Mouse (Mus musculus) hindbrain, embryonic 15.5 days (tissue): Measurements from ENCODE around the gene Fgf3. TPM values are rescaled to one million over a fixed set of nuclear protein-coding genes. Genes with fewer than 3 reads are reported as not detected.
"Not testable (repeated sequence)": the region's sequence is repeated elsewhere in the genome, so short reads cannot be mapped to it uniquely, and the experiment has no call there.

ENCODE experiments used
- ATAC-seq: fragments of 200-750 bp; cut with Nextera tagmentation; 2 replicates; pipeline ENCODE4 v1.8.0; 2017; ENCODE audit warnings: low read depth, moderate number of reproducible peaks, moderate TSS enrichment; ENCODE audit not compliant: low FRiP score
- H3K27ac ChIP-seq: fragments of 300-500 bp; sonication (generic); replicated peaks from 2 replicates; pipeline ENCODE4 v1.5.1; 2015; ENCODE audit warnings: mild to moderate bottlenecking, inconsistent platforms
- H3K27me3 ChIP-seq: fragments of 300-500 bp; sonication (generic); 2 replicates; pipeline ENCODE4 v1.6.1; 2015; ENCODE audit warnings: control low read depth, inconsistent platforms
- H3K36me3 ChIP-seq: fragments of 300-500 bp; sonication (generic); 2 replicates; pipeline ENCODE4 v1.6.1; 2015; ENCODE audit warnings: control low read depth, inconsistent platforms
- H3K4me1 ChIP-seq: fragments of 300-500 bp; sonication (generic); replicated peaks from 2 replicates; pipeline ENCODE4 v1.6.1; 2015; ENCODE audit warnings: control low read depth, inconsistent platforms
- H3K4me2 ChIP-seq: fragments of 300-500 bp; sonication (generic); 2 replicates; pipeline ENCODE4 v1.6.1; 2015; ENCODE audit warnings: moderate library complexity, mild to moderate bottlenecking, inconsistent platforms
- H3K4me3 ChIP-seq: fragments of 300-500 bp; sonication (generic); 2 replicates; pipeline ENCODE4 v1.5.1; 2015; ENCODE audit warnings: mild to moderate bottlenecking, inconsistent platforms
- H3K9ac ChIP-seq: fragments of 300-500 bp; sonication (generic); 2 replicates; pipeline ENCODE4 v1.6.1; 2015; ENCODE audit warnings: inconsistent platforms
- H3K9me3 ChIP-seq: fragments of 300-500 bp; sonication (generic); 2 replicates; pipeline ENCODE4 v1.6.1; 2016; ENCODE audit warnings: control low read depth, inconsistent platforms
- WGBS: fragments of 180-500 bp; shearing (Covaris S2); methylation state at CpG from one replicate; pipeline ENCODE4 v1.1.7; 2015; 5-methylcytosine and 5-hydroxymethylcytosine counted together
- polyA plus RNA-seq: library from polyadenylated mRNA; unstranded; fragments of >200 nt; fragmentation: Nextera tagmentation; extraction: Ambion mirVana; gene quantifications from 2 replicates; pipeline ENCODE4 v1.2.1, GENCODE M21; 2015

Fgf3 gene
- polyA plus RNA-seq, 1 experiment from 2014 or later = 35.8 TPM

DNA sequence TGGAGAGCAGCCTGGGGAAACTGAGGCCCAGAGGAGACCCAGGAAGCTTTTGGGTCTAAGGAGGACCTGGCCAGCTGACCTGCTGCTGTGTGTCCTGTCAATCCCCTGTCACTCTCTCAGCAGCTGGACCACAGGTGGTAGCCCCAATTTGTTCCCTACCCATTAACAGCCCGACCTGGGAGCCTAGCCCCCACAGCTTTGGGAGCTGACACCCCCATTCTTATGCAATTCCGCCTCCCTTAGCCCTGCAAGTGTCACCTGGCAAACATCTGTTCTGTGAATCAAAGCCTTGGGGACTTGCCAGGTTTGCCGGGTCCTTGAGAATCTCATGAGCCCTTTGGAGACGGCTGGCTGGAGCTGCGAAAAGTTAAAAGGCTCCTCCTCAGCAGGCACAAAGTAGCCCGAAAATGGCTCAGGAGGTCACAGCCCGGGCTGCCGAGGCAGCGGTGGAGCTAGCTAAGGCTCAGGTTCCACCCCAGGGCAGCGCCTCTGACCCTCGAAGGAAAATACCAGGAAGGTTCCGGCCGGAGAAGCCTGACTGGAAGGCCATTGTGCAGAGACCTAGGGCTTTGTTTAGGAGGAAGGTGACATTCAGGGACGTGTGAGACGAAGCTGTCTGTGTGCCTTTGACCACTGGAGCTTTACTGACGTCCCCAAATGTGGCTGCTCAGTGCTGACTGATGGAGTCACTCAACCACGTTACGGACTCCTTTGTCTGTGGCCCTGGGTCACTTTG is 50.8 kb downstream of the Fgf3 start:
- no peak for ATAC-seq
- Histone ChIP-seq H3K27ac (no peak overlapping the region), H3K9me3 (no peaks in the 10 kb centered on the region), H3K9ac (no peak overlapping the region), H3K27me3 (0 out of 2 replicates have a peak, but pooled peaks cover 2% of the 10 kb centered on the region), H3K36me3 (no peaks in the 10 kb centered on the region), H3K4me1 (no peaks in the 10 kb centered on the region), H3K4me3 (no peak overlapping the region), H3K4me2 (no peak overlapping the region)
- 7% methylated on average over 18 of the region's 18 CpGs for WGBS

DNA sequence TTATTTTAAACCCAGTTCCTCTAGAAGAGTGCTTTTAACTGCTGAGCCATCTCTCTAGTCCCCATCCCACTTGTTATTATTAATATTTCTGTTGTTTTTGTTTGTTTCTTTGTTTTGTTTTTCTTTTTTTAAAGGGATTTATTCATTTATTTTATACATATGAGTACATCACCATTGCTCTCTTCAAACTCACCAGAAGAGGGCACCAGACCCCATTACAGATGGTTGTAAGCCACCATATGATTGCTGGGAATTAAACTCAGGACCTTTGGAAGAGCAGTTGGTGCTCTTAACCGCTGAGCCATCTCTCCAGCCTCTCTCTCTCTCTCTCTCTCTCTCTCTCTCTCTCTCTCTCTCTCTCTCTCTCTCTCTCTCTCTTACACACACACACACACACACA is 52.8 kb downstream of the Fgf3 start:
- not testable (repeated sequence) for H3K4me3 ChIP-seq, H3K27ac ChIP-seq, H3K4me2 ChIP-seq, ATAC-seq, H3K9ac ChIP-seq, H3K27me3 ChIP-seq, H3K36me3 ChIP-seq, H3K9me3 ChIP-seq
- H3K4me1 ChIP-seq = peaks cover 13% of the 10 kb centered on the region
- WGBS = 100% methylated on average over 1 of the region's 1 CpGs

DNA sequence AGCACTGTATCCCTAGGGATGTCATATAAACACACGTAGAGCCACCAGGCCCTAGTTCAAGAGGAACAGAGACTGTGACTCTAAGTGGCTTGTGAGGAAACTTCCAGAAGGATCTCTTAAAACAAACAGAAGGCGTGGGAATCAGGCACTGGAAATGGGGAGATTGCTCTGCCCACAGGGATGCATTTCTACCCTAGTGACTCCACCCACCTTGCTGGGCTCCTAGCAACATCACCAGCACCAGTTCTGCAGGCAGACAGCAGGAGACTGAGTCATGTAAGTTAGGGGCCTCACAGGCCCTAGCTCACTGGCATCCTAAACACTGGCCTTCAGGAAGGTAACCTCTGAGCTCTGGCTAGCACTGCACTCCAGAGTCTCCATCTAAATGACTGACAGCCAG is 54.0 kb downstream of the Fgf3 start:
- H3K4me2 ChIP-seq = no peak overlapping the region
- H3K9me3 ChIP-seq = no peaks in the 10 kb centered on the region
- H3K27me3 ChIP-seq = peaks cover 14% of the 10 kb centered on the region
- ATAC-seq = no peak
- H3K9ac ChIP-seq = no peak overlapping the region
- 80% methylated on average over 2 of the region's 2 CpGs for WGBS
- no peak overlapping the region for H3K27ac ChIP-seq
- H3K4me3 ChIP-seq = no peak overlapping the region
- no peaks in the 10 kb centered on the region for H3K36me3 ChIP-seq
- H3K4me1 ChIP-seq = peaks cover 25% of the 10 kb centered on the region

DNA sequence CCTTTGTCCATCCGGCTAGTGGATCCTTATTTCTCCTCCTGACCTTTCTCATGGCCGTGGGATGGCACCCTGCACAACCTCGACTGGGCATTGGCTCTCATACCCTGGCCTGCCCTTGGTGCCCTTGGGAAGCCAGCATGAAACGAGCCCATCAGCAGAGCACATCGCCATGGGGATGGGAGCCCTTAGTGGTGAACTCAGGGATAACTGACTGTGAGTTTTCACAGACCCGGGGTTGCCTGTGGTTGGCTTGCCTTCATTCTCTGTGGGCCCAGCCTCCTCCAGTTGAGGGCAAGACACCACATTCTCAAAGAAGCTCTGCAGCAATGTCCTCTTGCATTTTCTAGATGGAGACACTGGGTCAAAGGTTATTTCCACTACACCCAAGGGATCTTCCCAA is 54.4 kb downstream of the Fgf3 start:
- H3K4me2 ChIP-seq = no peak overlapping the region
- ATAC-seq = no peak
- peaks cover 29% of the 10 kb centered on the region for H3K4me1 ChIP-seq
- no peak overlapping the region for H3K4me3 ChIP-seq
- H3K27ac ChIP-seq = no peak overlapping the region
- peaks cover 14% of the 10 kb centered on the region for H3K27me3 ChIP-seq
- no peak overlapping the region for H3K9ac ChIP-seq
- WGBS = 33% methylated on average over 6 of the region's 6 CpGs
- H3K9me3 ChIP-seq = no peaks in the 10 kb centered on the region
- no peaks in the 10 kb centered on the region for H3K36me3 ChIP-seq

Other genes with a start within 250 kb of the Fgf3 start
- 7.2 and 12.2 TPM in 2 replicates for gene Ano1, start 86.1 kb upstream of the Fgf3 start, polyA plus RNA-seq
- not detected in 2 replicates for gene Fgf4, start 9.3 kb downstream of the Fgf3 start, polyA plus RNA-seq
- gene Fgf15, start 58.4 kb downstream of the Fgf3 start, polyA plus RNA-seq = 25.8 and 43.7 TPM in 2 replicates
- gene LTO1, start 77.0 kb downstream of the Fgf3 start, polyA plus RNA-seq = 32.0 and 34.1 TPM in 2 replicates
- 34.2 and 38.2 TPM in 2 replicates for gene Ccnd1, start 101.8 kb downstream of the Fgf3 start, polyA plus RNA-seq